Mouse (Mus musculus): Measurements from ENCODE around the gene Gm525. TPM values are rescaled to one million over a fixed set of nuclear protein-coding genes. Genes with fewer than 3 reads are reported as not detected.
"Not testable (repeated sequence)": the region's sequence is repeated elsewhere in the genome, so short reads cannot be mapped to it uniquely, and the experiment has no call there.

Gene Gm525
- polyA plus RNA-seq, 1 experiment from 2014 or later: not detected

GRCm38 (mm10) chr11:89082691-89083090 lies 9.1 kb downstream of the Gm525 start:
- H3K4me2 ChIP-seq; H3K27me3 ChIP-seq; ATAC-seq (ENCODE audit: low FRiP score); H3K4me1 ChIP-seq (replicated peaks); H3K9ac ChIP-seq; H3K27ac ChIP-seq; H3K9me3 ChIP-seq; H3K4me3 ChIP-seq; H3K36me3 ChIP-seq: not testable (repeated sequence)
- WGBS: 92% methylated on average over 3 of the region's 3 CpGs

DNA sequence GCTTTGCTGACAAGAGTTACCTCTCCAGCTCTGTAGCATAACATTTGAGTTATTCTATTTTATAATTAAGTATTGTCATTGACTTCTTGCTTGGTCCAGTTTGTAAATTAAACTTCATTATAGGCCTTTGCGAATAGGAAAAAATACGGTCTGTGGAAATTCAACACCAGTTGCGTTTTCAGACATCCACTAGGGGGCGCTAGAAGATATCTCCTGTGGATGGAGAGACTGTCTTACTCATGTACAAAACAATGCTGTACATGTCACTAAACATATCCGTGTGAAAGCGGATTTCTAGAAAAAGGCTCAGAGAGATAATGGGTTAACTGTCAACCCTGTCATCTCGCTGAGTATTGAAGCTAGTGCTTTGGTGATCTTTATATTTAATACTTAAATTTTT lies 11.0 kb downstream of the Gm525 start:
- 46% methylated on average over 7 of the region's 7 CpGs for WGBS
- no peak for ATAC-seq (ENCODE audit: low FRiP score)
- H3K9me3 ChIP-seq: no peaks in the 10 kb centered on the region
- H3K36me3 ChIP-seq: no peaks in the 10 kb centered on the region
- no peak overlapping the region for H3K4me2 ChIP-seq
- no peak overlapping the region for H3K27ac ChIP-seq
- H3K4me3 ChIP-seq: no peak overlapping the region
- H3K9ac ChIP-seq: no peak overlapping the region
- no peaks in the 10 kb centered on the region for H3K4me1 ChIP-seq (replicated peaks)
- H3K27me3 ChIP-seq: no peaks in the 10 kb centered on the region

DNA sequence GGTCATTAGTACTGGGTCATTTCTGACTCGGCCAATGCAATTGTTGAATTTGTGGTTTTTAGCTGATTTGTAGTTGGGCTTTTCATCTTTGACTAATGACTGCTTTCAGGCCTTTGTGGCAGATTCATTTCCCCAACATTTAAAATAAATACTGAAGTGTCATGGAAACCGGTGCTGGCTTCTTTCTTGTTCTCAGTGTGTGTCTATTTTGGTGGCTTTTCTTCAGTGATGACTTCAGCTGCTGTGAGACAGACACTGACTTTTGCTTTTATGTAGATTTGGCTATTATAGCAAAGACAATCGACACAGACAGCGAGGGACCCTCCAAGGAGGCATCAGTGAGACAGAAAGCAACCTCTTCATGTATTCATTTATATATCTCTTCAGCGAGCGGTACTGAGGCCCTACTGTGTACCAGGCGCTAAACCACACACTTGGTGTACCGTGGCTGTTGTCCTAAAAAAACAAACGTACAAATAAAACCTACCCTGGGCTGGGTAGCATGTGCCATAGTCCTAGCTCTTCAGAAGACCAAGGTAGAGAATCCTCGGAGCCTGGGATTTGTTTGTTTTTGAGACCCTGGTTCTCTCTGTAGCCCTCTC lies 12.7 kb downstream of the Gm525 start:
- WGBS: 53% methylated on average over 10 of the region's 10 CpGs
- Histone ChIP-seq H3K9ac (no peak overlapping the region), H3K27ac (no peak overlapping the region), H3K4me2 (no peak overlapping the region), H3K4me1 (replicated peaks) (no peaks in the 10 kb centered on the region), H3K4me3 (no peak overlapping the region), H3K27me3 (no peaks in the 10 kb centered on the region), H3K9me3 (no peaks in the 10 kb centered on the region), H3K36me3 (no peaks in the 10 kb centered on the region)
- ATAC-seq (ENCODE audit: low FRiP score): no peak

- no peaks in the 10 kb centered on the region for H3K4me1 ChIP-seq (replicated peaks)
- H3K27me3 ChIP-seq: no peaks in the 10 kb centered on the region
- H3K36me3 ChIP-seq: no peaks in the 10 kb centered on the region
- H3K4me3 ChIP-seq: no peak overlapping the region
- H3K27ac ChIP-seq: no peak overlapping the region
- no peaks in the 10 kb centered on the region for H3K9me3 ChIP-seq
- H3K4me2 ChIP-seq: no peak overlapping the region
- no peak overlapping the region for H3K9ac ChIP-seq
- 94% methylated on average over 4 of the region's 4 CpGs for WGBS
- no peak for ATAC-seq (ENCODE audit: low FRiP score)
Observed at GRCm38 (mm10) chr11:89088754-89089153, 15.1 kb downstream of the Gm525 start.

GRCm38 (mm10) chr11:89090359-89090758 lies 16.7 kb downstream of the Gm525 start:
- not testable (repeated sequence) for H3K4me3 ChIP-seq

DNA sequence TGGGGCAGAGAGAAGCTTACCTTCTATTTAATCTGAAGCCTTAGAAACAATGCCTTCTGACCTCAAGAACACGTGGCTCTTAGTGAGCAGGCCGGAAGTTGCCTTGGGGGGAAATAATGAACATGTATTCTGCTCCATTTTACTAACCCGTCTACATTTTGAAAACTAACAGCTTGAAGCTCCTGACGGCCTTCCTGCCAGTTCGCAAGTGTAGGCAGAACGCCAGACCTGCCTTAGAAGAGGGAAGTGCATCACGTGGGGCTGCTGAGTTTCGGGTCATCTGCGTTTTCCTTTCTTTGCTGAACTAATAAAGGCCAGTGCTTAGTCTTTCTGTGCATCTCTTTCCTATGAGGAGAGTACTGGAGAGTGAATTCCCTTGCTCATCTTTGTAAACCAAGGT lies 19.1 kb downstream of the Gm525 start:
- ATAC-seq (ENCODE audit: low FRiP score): no peak
- WGBS: 79% methylated on average over 9 of the region's 9 CpGs
- Histone ChIP-seq H3K27me3 (no peaks in the 10 kb centered on the region), H3K27ac (no peak overlapping the region), H3K4me3 (no peak overlapping the region), H3K4me1 (replicated peaks) (no peaks in the 10 kb centered on the region), H3K9me3 (no peaks in the 10 kb centered on the region), H3K4me2 (no peak overlapping the region), H3K36me3 (no peaks in the 10 kb centered on the region), H3K9ac (no peak overlapping the region)

More at GRCm38 (mm10) chr11:89090359-89090758, 16.7 kb downstream of the Gm525 start:
- H3K4me1 ChIP-seq (replicated peaks); H3K4me2 ChIP-seq; H3K27ac ChIP-seq; ATAC-seq (ENCODE audit: low FRiP score); H3K9me3 ChIP-seq; H3K36me3 ChIP-seq; H3K9ac ChIP-seq; H3K27me3 ChIP-seq: not testable (repeated sequence)
- 92% methylated on average over 6 of the region's 7 CpGs for WGBS

- WGBS: 83% methylated on average over 3 of the region's 3 CpGs
- no peaks in the 10 kb centered on the region for H3K27me3 ChIP-seq
- ATAC-seq (ENCODE audit: low FRiP score): no peak
- H3K27ac ChIP-seq: no peak overlapping the region
- no peaks in the 10 kb centered on the region for H3K4me1 ChIP-seq (replicated peaks)
- no peak overlapping the region for H3K4me2 ChIP-seq
- H3K9ac ChIP-seq: no peak overlapping the region
- H3K36me3 ChIP-seq: no peaks in the 10 kb centered on the region
- H3K4me3 ChIP-seq: no peak overlapping the region
- no peaks in the 10 kb centered on the region for H3K9me3 ChIP-seq
Observed at GRCm38 (mm10) chr11:89095306-89095705, 21.7 kb downstream of the Gm525 start.

DNA sequence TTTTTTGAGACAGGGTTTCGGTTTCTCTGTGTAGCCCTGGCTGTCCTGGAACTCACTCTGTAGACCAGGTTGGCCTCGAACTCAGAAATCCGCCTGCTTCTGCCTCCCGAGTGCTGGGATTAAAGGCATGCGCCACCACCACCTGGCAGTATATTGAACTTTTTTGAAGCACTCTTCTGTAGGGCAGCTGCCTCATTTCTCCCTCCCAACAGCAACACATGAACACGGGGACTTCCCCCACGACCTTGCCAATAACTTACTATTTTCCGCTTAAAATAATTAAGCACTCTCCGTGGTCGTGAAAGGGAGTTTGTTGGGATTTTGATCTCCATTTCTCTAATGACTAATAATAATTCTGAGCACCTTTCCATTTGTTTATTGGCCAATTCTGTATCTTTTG lies 23.7 kb downstream of the Gm525 start:
- not testable (repeated sequence) for H3K4me1 ChIP-seq (replicated peaks); H3K9ac ChIP-seq; H3K27ac ChIP-seq; H3K9me3 ChIP-seq; ATAC-seq (ENCODE audit: low FRiP score); H3K4me2 ChIP-seq; H3K36me3 ChIP-seq; H3K4me3 ChIP-seq
- H3K27me3 ChIP-seq: peaks cover 11% of the 10 kb centered on the region
- 91% methylated on average over 10 of the region's 10 CpGs for WGBS

DNA sequence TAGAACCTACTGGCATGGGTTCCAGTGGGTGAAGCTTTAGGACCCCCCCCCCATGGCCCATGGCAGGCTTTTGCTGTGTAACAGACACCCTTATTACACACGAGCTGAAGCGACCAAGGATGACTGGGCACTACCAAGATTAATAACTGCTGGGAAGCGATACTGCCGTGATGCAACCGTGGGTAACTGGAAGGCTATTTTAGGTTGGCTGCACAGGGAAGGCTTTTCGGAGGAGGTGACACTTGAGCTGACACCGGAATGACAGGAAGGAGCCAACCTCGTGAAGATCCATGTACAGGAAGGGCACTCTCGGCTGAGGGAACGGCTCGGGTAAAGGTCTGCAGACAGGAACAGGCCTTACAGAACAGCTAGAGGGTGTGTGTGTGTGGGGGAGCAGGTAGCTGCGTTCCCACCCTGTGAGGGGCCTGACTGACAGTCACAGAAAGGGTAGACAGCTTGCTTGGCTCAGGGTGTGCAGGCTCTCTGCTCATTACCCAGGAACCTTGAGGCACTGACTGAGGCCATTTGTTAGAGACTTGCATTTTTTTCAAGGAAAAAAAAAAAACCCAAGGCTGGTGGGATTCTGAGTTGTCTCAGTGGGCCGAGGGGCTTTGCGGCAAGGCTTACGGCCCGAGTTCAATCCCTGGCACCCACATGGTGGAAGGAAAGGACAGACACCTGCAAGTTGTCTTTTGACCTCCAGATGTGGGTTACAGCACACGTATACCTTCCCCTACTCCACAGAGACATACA lies 24.6 kb downstream of the Gm525 start:
- H3K36me3 ChIP-seq: no peaks in the 10 kb centered on the region
- ATAC-seq (ENCODE audit: low FRiP score): no peak
- peaks cover 7% of the 10 kb centered on the region; the same call in 1 of the 2 replicates for H3K4me1 ChIP-seq (replicated peaks)
- no peak overlapping the region for H3K9ac ChIP-seq
- WGBS: 82% methylated on average over 17 of the region's 17 CpGs
- H3K4me3 ChIP-seq: no peak overlapping the region
- H3K4me2 ChIP-seq: no peak overlapping the region
- no peaks in the 10 kb centered on the region for H3K9me3 ChIP-seq
- H3K27me3 ChIP-seq: peaks cover 11% of the 10 kb centered on the region
- H3K27ac ChIP-seq: no peak overlapping the region

GRCm38 (mm10) chr11:89098930-89099329 lies 25.3 kb downstream of the Gm525 start:
- Histone ChIP-seq H3K27ac (no peak overlapping the region), H3K4me1 (replicated peaks) (peaks cover 7% of the 10 kb centered on the region; the same call in 1 of the 2 replicates), H3K4me3 (no peak overlapping the region), H3K36me3 (no peaks in the 10 kb centered on the region), H3K9ac (no peak overlapping the region), H3K27me3 (peaks cover 11% of the 10 kb centered on the region), H3K4me2 (no peak overlapping the region), H3K9me3 (no peaks in the 10 kb centered on the region)
- no peak for ATAC-seq (ENCODE audit: low FRiP score)
- 77% methylated on average over 6 of the region's 6 CpGs for WGBS

- ATAC-seq (ENCODE audit: low FRiP score): peak; percentile 73; the same call in 1 of the 2 replicates
- no peak overlapping the region for H3K27ac ChIP-seq
- no peaks in the 10 kb centered on the region for H3K36me3 ChIP-seq
- peak overlapping the region; percentile 21; the same call in 1 of the 2 replicates for H3K9ac ChIP-seq
- H3K9me3 ChIP-seq: no peaks in the 10 kb centered on the region
- peaks cover 11% of the 10 kb centered on the region for H3K27me3 ChIP-seq
- H3K4me1 ChIP-seq (replicated peaks): peaks cover 7% of the 10 kb centered on the region; the same call in 1 of the 2 replicates
- H3K4me2 ChIP-seq: peak overlapping the region; percentile 49
- WGBS: under 1% methylated on average over 9 of the region's 9 CpGs
- peak overlapping the region; percentile 22 for H3K4me3 ChIP-seq
Observed at GRCm38 (mm10) chr11:89100403-89100802, 26.8 kb downstream of the Gm525 start.

- peaks cover 7% of the 10 kb centered on the region; the same call in 1 of the 2 replicates for H3K4me1 ChIP-seq (replicated peaks)
- H3K4me2 ChIP-seq: peak overlapping the region; percentile 49
- H3K27ac ChIP-seq: no peak overlapping the region
- H3K4me3 ChIP-seq: peak overlapping the region; percentile 22
- peak overlapping the region; percentile 21; the same call in 1 of the 2 replicates for H3K9ac ChIP-seq
- no peak for ATAC-seq (ENCODE audit: low FRiP score)
- peaks cover 11% of the 10 kb centered on the region for H3K27me3 ChIP-seq
- no peaks in the 10 kb centered on the region for H3K36me3 ChIP-seq
- no peaks in the 10 kb centered on the region for H3K9me3 ChIP-seq
- 41% methylated on average over 17 of the region's 17 CpGs for WGBS
Observed at GRCm38 (mm10) chr11:89100826-89101321, 27.2 kb downstream of the Gm525 start.
